Mouse (Mus musculus) forebrain, postnatal 0 days (tissue): ENCODE measurements around the gene Trpd52l3. TPM values are rescaled to one million over a fixed set of nuclear protein-coding genes. Genes with fewer than 3 reads are reported as not detected.

ENCODE experiments used
- ATAC-seq: fragments of 200-750 bp; cut with Nextera tagmentation; 2 replicates; pipeline ENCODE4 v1.8.0; 2017; ENCODE audit warnings: mild to moderate bottlenecking, moderate library complexity
- DNase-seq: peaks from one replicate; pipeline ENCODE4 v3.0.0-alpha.2; 2015
- H3K27ac ChIP-seq: fragments of 300-500 bp; sonication (generic); 2 replicates; pipeline ENCODE4 v1.5.1; 2014; ENCODE audit warnings: low read depth, mild to moderate bottlenecking, antibody characterized with exemption, low read length, moderate library complexity, mixed read lengths
- H3K27me3 ChIP-seq: fragments of 300-500 bp; sonication (generic); 2 replicates; pipeline ENCODE4 v1.6.1; 2014; ENCODE audit warnings: mild to moderate bottlenecking, low read length, mixed read lengths; ENCODE audit not compliant: insufficient read depth
- H3K36me3 ChIP-seq: fragments of 300-500 bp; sonication (generic); 2 replicates; pipeline ENCODE4 v1.6.1; 2014; ENCODE audit warnings: mild to moderate bottlenecking, moderate library complexity; ENCODE audit not compliant: insufficient read depth
- H3K4me1 ChIP-seq: fragments of 300-500 bp; sonication (generic); 2 replicates; pipeline ENCODE4 v1.6.1; 2014; ENCODE audit warnings: antibody characterized with exemption; ENCODE audit not compliant: insufficient read depth
- H3K4me2 ChIP-seq: fragments of 300-500 bp; sonication (generic); 2 replicates; pipeline ENCODE4 v1.6.1; 2014; ENCODE audit warnings: low read depth, mild to moderate bottlenecking, moderate library complexity
- H3K4me3 ChIP-seq: fragments of 300-500 bp; sonication (generic); 2 replicates; pipeline ENCODE4 v1.5.1; 2014; ENCODE audit warnings: low read depth, low read length, mixed read lengths
- H3K9ac ChIP-seq: fragments of 300-500 bp; sonication (generic); 2 replicates; pipeline ENCODE4 v1.6.1; 2014; ENCODE audit warnings: mild to moderate bottlenecking
- H3K9me3 ChIP-seq: fragments of 300-500 bp; sonication (generic); 2 replicates; pipeline ENCODE4 v1.6.1; 2016; ENCODE audit warnings: low read length
- CTCF ChIP-seq: sonication (generic); IDR thresholded peaks from 2 replicates; pipeline ENCODE4 v1.5.1; 2016; ENCODE audit warnings: antibody characterized with exemption, control low read depth, low read depth
- WGBS: fragments of 180-500 bp; shearing (Covaris S2); extraction: QIAGEN DNeasy Blood & Tissue Kit; methylation state at CpG from one replicate; pipeline ENCODE4 v1.1.7; 2014; 5-methylcytosine and 5-hydroxymethylcytosine counted together
- polyA plus RNA-seq: library from polyadenylated mRNA; unstranded; fragments of >200 nt; fragmentation: Nextera tagmentation; extraction: Ambion mirVana; gene quantifications from 2 replicates; pipeline ENCODE4 v1.2.1, GENCODE M21; 2015
- total RNA-seq: library from RNA; depleted of rRNA; stranded (reverse); fragments of >200 nt; gene quantifications from 2 replicates; pipeline ENCODE4 v1.2.3, GENCODE M21; 2014; rRNA removed

The Trpd52l3 gene
- total and polyA plus RNA-seq, 2 experiments from 2014 or later, result not detected

GRCm38 (mm10) chr19:30044630-30045029, 41.0 kb downstream of the Trpd52l3 start:
- ATAC-seq, result no peak
- H3K9me3 ChIP-seq, result no peaks in the 10 kb centered on the region
- no peak for DNase-seq
- H3K27ac ChIP-seq, result no peak overlapping the region
- no peak overlapping the region for H3K4me3 ChIP-seq
- no peak overlapping the region for H3K9ac ChIP-seq
- peaks cover 10% of the 10 kb centered on the region; the same call in 1 of the 2 replicates for H3K36me3 ChIP-seq
- H3K4me1 ChIP-seq, result no peaks in the 10 kb centered on the region
- TF ChIP-seq CTCF, result peak; percentile 40
- no peaks in the 10 kb centered on the region for H3K27me3 ChIP-seq
- no peak overlapping the region for H3K4me2 ChIP-seq
- 96% methylated on average over 1 of the region's 1 CpGs for WGBS

- ATAC-seq (no peak), DNase-seq (no peak)
- H3K9ac ChIP-seq, result no peak overlapping the region
- TF ChIP-seq CTCF, result peak; percentile 44; the same call in 1 of the 2 replicates
- 71% methylated on average over 1 of the region's 1 CpGs for WGBS
- H3K27me3 ChIP-seq, result no peaks in the 10 kb centered on the region
- H3K4me3 ChIP-seq, result no peak overlapping the region
- H3K4me2 ChIP-seq, result no peak overlapping the region
- H3K27ac ChIP-seq, result no peak overlapping the region
- H3K4me1 ChIP-seq, result no peaks in the 10 kb centered on the region
- no peaks in the 10 kb centered on the region for H3K9me3 ChIP-seq
- peaks cover 10% of the 10 kb centered on the region; the same call in 1 of the 2 replicates for H3K36me3 ChIP-seq
Observed at GRCm38 (mm10) chr19:30045857-30046256, 42.3 kb downstream of the Trpd52l3 start.

GRCm38 (mm10) chr19:30050584-30050983, 47.0 kb downstream of the Trpd52l3 start:
- H3K36me3 ChIP-seq, result no peaks in the 10 kb centered on the region; the same call in 1 of the 2 replicates
- H3K4me3 ChIP-seq, result no peak overlapping the region
- ATAC-seq (no peak), DNase-seq (no peak)
- no peak overlapping the region for H3K9ac ChIP-seq
- H3K4me1 ChIP-seq, result no peaks in the 10 kb centered on the region
- no peaks in the 10 kb centered on the region for H3K9me3 ChIP-seq
- H3K4me2 ChIP-seq, result no peak overlapping the region
- TF ChIP-seq CTCF, result no peak
- no peaks in the 10 kb centered on the region for H3K27me3 ChIP-seq
- H3K27ac ChIP-seq, result no peak overlapping the region
- 82% methylated on average over 2 of the region's 2 CpGs for WGBS

- Histone ChIP-seq H3K4me1 (no peaks in the 10 kb centered on the region), H3K36me3 (no peaks in the 10 kb centered on the region; the same call in 1 of the 2 replicates), H3K27me3 (no peaks in the 10 kb centered on the region), H3K4me3 (no peak overlapping the region), H3K9me3 (no peaks in the 10 kb centered on the region), H3K27ac (no peak overlapping the region), H3K9ac (no peak overlapping the region), H3K4me2 (no peak overlapping the region)
- no peak for TF ChIP-seq CTCF
- 94% methylated on average over 3 of the region's 3 CpGs for WGBS
- ATAC-seq, result no peak
- DNase-seq, result no peak
Observed at GRCm38 (mm10) chr19:30051479-30051878, 47.9 kb downstream of the Trpd52l3 start.

GRCm38 (mm10) chr19:30054218-30054617, 50.6 kb downstream of the Trpd52l3 start:
- H3K36me3 ChIP-seq, result no peaks in the 10 kb centered on the region
- H3K9ac ChIP-seq, result no peak overlapping the region
- no peak for ATAC-seq
- H3K4me2 ChIP-seq, result no peak overlapping the region
- no peaks in the 10 kb centered on the region for H3K27me3 ChIP-seq
- TF ChIP-seq CTCF, result no peak
- no peak overlapping the region for H3K27ac ChIP-seq
- no peak overlapping the region for H3K4me3 ChIP-seq
- H3K4me1 ChIP-seq, result no peaks in the 10 kb centered on the region
- WGBS, result 93% methylated on average over 2 of the region's 2 CpGs
- DNase-seq, result no peak
- H3K9me3 ChIP-seq, result no peaks in the 10 kb centered on the region

Other genes with a start within 250 kb of the Trpd52l3 start
- 29.7 and 35.0 TPM in 2 replicates for gene 9930021J03Rik, start 197.8 kb upstream of the Trpd52l3 start, total RNA-seq
- gene 9930021J03Rik, start 197.8 kb upstream of the Trpd52l3 start, polyA plus RNA-seq, result 4.5 and 5.7 TPM in 2 replicates
- gene Ranbp6, start 190.8 kb upstream of the Trpd52l3 start, total RNA-seq, result 48.5 and 58.7 TPM in 2 replicates
- gene Ranbp6, start 190.8 kb upstream of the Trpd52l3 start, polyA plus RNA-seq, result 26.4 and 32.2 TPM in 2 replicates
- gene Il33, start 78.7 kb upstream of the Trpd52l3 start, total RNA-seq, result 1.2 TPM in 2 replicates
- gene Il33, start 78.7 kb upstream of the Trpd52l3 start, polyA plus RNA-seq, result 0.86 and 1.6 TPM in 2 replicates
- 77.8 and 79.0 TPM in 2 replicates for gene Uhrf2, start 26.7 kb downstream of the Trpd52l3 start, total RNA-seq
- gene Uhrf2, start 26.7 kb downstream of the Trpd52l3 start, polyA plus RNA-seq, result 22.6 and 28.1 TPM in 2 replicates
- gene Gldc, start 171.6 kb downstream of the Trpd52l3 start, total RNA-seq, result 10.5 and 12.7 TPM in 2 replicates
- gene Gldc, start 171.6 kb downstream of the Trpd52l3 start, polyA plus RNA-seq, result 6.0 and 8.2 TPM in 2 replicates
- not detected in 2 replicates for gene Mbl2, start 229.2 kb downstream of the Trpd52l3 start, total RNA-seq
- gene Mbl2, start 229.2 kb downstream of the Trpd52l3 start, polyA plus RNA-seq, result not detected in 2 replicates